Mouse (Mus musculus) ES-Bruce4 (cell line): ENCODE results near the gene Spry1.

Experiments
- EP300 ChIP-seq: IDR thresholded peaks from 2 replicates; pipeline ENCODE4 v1.6.1; 2011; ENCODE audit warnings: low read depth, low read length; ENCODE audit not compliant: insufficient read depth
- POLR2A ChIP-seq: IDR thresholded peaks from one replicate; pipeline ENCODE4 v1.8.1; 2011; ENCODE audit warnings: low read length; ENCODE audit not compliant: insufficient read depth

GRCm38 (mm10) chr3:37642681-37643214 lies 3.0 kb downstream of the Spry1 start:
- TF ChIP-seq EP300, result peak; percentile 53; the same call in 1 of the 2 replicates
- TF ChIP-seq POLR2A, result no peak
